Mouse (Mus musculus) lung, adult 18-20 months (tissue): ENCODE results near the gene Lamtor5.
"Not testable (repeated sequence)": the region's sequence is repeated elsewhere in the genome, so short reads cannot be mapped to it uniquely, and the experiment has no call there.

Source experiments
- DNase-seq, 2 experiments: peaks; one replicate each; pipeline ENCODE4 v3.0.0; 2022; ENCODE audit warnings: mixed read lengths in 2 of 2

Gene Lamtor5

DNA sequence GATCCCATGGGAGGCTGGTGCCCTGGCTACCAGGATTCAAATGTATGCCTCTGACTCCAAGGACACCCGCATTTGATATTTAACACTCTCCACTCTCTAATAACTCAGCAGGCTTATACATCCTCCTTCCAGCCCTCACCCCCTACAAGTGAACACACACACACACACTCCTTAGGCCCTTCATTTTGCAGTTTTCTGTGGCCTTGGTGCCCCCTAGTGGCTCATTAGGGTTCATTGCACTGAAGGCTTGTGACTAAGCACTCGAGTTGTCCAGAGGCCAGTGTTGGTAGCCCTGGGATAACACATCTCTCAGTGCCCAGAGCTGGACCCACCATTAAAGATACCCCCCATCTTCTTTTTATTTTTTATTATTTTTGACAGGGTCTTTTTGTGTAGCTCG, 4.8 kb upstream of the Lamtor5 start:
- DNase-seq, result peak; percentile 40 to 59

DNA sequence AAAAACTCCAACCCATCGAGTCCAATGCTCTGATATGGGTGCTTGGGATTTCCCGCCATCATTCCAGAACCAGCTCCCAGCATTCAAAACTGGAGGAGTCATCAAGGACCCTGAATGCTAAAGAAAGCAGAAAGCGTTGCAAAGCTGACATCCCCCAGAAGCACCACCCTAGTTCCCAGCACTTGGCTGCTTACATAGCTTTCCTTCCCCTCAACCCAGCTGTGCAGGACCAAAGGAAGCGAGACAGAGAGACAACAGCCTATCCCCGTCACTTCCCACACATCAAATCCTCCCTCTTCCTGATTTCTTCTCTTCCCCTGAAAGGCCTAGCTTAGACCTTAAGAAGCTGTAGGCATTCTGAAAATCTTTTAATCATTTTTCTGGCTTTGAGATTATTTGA, 3.3 kb upstream of the Lamtor5 start:
- DNase-seq, result no peak

DNA sequence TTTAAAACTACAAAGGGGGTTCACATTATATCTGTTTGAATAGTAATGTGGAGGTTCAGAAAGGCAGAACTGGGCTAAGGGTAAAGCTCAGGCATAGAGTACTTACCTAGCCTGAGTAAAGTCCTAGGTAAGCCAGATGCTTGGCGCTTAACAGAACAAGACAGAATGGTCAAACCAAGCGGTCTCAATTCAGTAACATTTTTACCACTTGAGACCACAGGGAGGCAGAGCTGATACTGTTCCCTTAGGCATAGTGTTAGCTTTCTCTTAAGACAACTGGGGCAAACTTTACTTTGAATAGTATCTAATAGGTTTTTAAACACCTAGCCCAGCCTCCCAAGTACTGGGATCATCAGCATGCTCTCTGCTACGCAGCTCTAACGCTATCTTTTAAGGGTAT, 2.7 kb upstream of the Lamtor5 start:
- no peak for DNase-seq

DNA sequence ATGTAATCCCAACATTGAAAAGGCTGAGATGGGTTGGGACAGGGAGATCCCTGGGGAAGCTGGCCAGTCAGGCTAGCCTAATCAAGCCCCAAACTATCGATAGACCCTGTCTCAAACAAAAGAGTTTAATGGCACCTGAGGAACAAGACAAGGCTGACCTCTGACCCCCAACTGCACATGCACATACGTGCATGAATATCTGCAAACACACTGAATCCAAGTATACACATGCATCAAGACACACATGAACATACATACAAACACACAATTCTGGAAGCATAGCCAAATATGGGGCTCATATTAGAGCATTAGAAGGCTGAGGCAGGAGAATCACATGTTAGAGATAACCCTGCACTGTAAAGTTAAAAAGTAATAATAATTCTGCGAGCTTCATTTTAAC, 2.0 kb upstream of the Lamtor5 start:
- no peak for DNase-seq

DNA sequence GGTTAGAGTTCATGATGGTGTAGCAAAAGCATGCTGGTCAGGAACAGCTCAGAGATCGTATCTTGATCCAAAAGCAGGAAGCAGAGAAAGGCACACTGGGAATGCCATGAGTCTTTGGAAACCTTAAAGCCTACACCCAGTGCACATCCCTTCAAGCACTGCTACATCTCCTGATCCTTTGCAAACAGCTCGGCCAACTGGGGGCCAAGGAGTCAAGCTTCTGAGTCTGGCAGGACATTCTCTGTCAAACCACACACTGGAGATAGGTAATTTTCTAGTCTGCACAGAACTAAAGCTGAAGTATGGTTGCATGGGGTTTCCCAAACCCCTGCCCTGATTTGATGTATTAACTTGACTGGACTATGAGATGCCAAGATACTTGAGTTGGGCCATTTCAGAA, 7.5 kb downstream of the Lamtor5 start:
- no peak for DNase-seq

DNA sequence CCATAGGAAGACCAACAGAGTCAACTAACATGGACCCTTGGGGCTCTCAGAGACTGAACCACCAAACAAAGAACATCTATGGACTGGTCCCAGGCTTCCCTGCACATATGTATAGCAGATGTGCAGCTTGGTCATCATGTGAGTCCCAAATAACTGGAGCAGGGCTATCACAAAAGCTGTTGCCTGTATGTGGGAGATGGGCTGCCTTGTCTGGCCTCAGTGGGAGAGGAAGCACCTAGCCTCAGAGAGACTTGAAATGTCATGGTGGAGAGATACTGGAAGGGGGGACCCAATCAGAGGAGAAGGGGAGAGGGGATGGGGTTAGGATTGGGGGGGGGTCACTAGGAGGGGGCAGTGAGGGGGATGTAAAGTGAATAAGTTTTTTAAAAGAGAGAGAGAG, 8.7 kb downstream of the Lamtor5 start:
- DNase-seq, result no peak

DNA sequence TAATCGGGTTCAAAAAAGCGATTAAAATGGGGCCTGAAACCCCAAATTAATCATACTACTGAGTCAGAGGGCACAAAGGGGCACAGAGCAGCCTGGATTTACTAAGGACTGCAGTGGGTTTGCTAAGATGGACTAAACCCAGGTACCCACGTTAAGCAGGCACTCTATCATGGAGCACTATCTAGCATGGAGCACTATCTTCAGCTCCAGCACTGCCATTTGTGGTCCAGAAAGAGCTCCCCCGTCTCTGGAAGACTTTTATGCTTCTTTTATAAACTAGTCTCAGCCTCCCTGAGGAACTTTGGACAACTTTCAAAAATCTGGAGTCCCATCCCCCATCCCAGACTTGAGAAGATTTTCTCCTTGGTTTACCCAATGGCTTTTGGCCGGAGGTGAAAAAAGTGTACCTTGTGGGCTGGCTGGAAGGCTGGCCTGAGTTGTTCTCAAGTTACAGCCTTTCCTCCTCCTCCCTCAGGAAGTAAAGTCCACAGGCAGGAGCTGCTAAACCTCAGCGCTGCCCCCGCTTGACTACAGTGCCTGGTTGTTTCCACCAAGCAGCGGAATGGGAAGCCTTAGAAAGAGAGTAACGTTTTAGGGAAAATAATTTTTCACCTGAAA, 12.2 kb downstream of the Lamtor5 start, which contains the start of gene Slc16a4:
Slc16a4 (plus strand) TSS at position 467 of the 618 bp plus-strand sequence.
- DNase-seq, result peak; percentile 52 to 63

DNA sequence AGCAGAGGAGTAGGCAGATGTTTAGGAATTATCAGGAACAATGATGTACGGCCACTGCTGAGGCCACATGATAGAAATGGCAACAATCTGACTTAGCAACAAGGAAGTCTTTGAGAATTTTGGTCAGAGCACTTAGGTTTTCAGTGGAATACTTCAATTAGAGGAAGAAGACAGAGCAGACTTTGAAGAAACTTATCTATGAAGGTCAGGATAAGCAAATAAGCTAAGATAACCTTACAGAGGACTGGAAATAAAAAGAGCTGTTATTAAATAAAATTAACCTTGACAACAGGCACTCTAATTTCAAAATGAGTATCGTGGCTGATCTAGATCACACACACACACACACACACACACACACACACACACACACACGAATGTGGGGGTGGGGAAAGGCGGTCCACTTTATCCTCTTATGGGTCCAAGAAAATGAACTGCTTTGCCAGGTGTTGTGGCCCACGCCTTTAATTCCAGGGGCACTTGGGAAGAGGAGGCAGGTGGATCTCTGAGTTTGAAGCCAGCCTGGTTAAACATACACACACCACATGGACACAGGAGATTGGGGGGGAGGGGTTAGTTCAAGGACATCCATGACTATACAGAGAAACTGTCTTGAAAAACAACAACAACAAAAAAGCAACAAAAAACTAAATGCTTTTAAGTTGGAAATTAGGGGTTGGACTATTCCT, 17.2 kb downstream of the Lamtor5 start:
- DNase-seq, result no peak

DNA sequence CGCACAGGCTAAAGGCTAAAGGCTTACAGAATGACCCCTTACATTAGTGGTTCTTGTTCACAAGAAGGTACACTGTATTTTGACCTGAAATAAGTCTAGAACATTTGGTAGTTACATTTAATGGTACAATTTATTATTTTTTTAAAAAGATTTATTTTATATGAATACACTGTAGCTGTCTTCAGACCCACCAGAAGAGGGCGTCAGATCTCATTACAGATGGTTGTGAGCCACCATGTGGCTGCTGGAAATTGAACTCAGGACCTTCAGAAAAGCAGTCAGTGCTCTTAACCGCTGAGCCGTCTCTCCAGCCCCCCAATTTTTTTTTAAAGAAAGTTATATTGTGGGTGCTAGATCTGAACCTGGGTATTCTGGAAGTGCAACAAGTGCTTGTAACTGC, 18.3 kb downstream of the Lamtor5 start:
- not testable (repeated sequence) for DNase-seq

DNA sequence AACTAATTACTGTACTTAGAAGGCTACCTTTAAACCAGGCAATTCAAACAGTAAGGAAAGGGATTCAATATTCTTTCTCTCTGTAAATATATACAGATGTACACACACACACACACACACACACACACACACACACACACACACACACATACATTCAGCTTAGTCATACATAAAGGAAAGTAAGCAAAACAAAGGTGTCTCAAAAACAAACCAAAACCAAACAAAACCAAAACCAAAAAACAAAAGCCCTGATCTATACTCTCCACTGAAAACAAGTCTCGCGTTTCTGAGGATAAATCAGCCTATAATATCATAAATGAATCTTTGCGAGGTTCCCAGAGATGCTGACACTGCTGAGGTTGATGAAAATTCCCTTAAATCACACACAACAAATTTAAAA, 38.7 kb downstream of the Lamtor5 start:
- no peak for DNase-seq

DNA sequence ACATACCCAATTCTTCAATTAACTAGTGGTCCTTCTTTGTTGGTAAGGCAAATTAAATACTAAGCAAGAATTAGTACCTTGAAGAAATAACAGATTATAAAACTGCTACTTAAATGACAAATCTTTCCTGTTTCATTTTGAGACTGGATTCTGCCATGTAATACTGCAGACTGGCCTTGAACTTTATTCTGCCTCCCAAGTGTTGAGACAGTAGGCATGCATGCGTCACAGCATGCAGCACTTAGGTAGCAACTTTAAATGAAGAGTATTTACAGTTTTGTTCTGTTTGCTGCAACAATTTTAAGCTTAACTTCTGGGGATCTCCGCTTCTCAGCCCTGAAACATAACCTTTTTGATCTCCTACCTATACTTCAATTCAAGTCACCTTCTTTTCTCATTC, 42.5 kb downstream of the Lamtor5 start:
- DNase-seq, result no peak

DNA sequence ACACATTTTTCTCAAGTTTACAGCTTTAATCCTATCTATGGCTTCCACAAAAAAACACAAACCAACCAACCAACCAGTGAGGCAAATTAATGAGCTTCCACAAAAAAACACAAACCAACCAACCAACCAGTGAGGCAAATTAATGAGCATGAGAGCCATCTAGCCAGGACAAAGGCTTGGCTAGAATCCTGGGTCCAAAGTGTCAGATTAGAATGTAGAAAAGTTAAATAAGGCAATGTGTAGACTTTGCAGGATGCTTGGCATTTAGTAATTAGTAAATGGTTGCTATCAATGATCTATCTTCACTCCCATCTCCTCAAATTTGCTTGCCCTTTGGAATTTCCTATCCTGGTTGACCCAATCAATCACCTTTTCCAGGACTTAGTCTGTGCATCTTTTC, 43.1 kb downstream of the Lamtor5 start:
- no peak for DNase-seq

DNA sequence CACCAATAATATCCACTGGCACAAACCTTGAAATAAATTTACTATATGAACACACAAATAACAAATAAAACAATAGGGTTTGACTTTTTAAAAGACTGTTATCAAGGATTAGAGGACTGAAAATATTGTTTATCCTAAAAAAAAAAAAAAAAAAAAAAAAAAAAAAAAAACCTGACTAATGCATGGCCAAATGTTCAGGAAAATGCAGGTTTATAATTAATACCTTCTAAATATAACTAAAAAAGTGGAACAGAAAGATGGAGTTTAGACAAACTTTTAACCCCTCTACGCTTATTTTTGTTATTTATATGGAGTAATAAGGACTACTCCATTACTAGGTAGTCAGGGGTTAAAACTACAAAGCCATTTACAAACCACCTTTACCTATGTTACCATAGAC, 47.8 kb downstream of the Lamtor5 start:
- no peak for DNase-seq

DNA sequence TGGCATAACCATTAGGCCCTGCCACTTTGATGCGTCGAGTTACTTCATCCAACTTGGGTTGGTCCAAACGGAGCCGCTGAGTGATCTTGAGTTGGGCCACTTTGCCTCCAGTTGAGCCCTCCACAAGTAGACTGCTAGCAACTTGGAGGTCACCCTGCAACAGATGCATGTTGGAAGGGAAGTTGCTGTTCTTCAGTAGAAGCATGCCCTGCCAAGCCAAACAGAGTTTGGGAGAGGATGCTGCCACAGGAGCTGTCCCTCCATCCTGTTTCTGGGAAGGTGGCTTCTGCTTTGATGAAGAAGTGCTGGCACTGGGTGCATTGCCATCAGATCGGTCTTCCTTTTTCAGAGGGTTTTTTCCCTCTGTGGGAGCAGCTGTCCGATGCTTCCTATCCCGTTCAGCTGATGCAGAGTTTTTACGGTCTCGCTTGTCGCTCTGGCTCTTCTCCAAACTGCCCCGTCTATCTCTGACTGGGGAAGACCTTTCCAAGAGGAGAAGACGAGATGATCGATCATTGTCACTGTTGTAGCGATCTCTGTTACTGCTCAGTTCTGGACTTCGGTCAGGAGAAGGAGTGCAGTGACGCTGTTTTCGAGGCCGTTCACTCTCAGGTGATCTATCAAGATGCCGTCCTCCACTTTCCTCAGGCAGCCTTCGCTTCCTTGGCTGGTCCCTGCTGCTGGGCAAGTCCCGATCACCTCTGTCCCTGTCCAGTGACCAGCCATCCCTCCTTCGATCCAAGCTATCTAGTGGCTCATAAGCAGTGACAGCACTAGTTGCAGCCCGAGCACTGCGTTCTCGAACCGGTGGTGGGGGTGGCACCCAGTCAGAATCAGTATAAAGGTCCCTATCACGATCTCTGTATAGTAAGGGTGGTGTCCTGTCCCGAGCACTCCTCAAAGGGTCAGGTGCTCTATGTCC, 52.1 kb downstream of the Lamtor5 start:
- no peak for DNase-seq

DNA sequence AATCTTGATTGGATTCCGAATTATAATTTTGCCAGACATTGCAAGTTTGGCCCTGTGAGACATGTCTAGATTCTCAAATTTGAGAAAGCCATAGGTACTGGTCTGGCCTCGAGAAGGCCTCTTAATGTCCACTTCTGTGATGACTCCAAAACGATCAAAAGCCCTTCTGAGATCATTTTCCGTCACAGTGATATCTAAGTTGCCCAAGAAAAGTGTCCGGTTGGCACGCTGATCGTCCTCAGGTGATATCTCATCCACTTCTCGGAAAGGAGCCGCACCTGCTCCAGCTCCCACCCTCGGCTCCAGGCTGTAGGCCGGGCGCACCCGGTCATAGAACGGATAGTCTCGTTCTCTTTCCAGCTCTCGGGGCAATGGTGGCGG, 53.1 kb downstream of the Lamtor5 start:
- no peak for DNase-seq

DNA sequence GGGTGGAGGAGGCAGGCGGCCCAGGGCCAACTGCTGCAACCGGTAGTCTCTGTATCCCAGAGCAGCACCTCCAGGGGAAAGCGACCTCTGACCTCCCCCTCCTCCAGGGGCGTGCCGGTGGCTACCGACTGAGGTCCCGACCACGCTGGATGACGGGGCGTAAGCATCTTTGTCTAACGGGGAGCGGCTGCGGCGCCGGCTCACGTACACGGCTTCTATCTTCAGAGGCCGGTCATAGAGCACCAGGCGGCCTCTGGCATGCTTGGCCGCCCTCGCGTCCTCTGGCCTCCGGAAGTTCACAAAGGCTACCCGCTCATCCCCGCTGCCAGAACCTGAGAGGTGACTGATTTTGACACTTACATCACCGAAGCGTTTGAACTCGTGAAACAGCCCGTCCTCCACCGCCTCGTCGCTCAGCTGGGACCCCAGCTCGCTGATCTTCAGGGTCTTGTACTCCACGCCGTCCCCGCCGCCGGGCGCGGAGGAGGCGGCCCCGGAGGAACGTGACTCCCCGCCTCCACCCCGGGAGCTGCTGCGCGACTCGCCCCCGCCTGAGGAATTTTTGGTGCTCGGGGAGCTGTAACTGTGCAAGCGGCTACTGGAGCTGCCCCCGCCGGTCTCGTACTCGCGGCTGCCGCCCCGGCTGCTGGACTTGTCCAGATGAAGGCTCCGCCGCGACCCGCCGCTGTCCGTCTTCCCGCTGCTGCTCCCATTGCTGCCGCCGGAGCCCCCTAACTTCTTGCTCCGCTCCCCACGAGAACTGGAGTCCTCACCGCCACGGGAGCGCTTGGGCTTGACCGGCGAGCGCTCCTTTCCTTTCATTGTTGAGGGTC, 53.7 kb downstream of the Lamtor5 start:
- DNase-seq, result peak; percentile 43 to 50

DNA sequence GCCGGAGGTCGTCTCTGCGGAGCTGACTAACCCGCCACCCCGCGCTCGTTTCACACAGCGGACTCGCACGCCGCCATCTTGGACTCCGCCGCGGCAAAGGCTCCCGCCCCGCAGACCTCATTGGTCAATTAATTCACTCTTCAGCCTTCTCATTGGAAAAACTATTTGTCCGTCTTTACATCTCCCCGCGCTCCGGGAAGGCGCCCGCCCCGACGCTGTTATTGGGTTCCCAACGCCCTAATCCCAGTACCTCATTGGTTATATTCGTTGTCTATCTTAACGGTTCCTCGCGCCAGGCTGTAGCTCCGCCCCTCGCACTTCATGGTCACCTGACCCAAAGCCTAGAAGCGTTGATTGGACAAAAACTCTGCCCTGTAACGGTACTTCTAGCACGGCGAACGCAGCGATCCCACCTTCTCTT, 54.3 kb downstream of the Lamtor5 start:
- DNase-seq, result peak; percentile 98 to 99
